Mouse (Mus musculus): ENCODE measurements around the gene 4922502D21Rik.

DNA sequence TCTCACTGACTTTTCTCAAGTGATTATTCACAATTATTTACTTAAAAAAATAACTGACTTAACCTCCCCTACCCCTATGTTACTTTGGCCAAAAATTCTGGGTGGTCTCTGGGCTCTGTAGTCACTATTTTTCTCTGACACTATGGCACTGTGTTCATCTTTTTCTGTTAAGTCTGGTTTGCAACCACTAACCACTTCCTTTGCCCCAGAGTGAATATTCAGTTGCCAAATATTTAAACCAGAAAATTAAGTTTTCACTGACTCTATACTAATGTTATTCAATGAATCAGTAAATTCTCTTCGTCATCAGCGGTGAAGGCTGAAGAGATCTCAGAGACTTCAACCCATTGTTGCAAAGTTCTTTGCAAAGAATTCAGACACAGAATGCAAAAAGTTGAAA is 24.2 kb upstream of the 4922502D21Rik start:
- TF ChIP-seq TAL1 (IDR thresholded peaks at IDR 0.05; ENCODE audit: low read length) (no peak), GATA1 (IDR thresholded peaks at IDR 0.05; ENCODE audit: low read length) (no peak)
